Mouse (Mus musculus): ENCODE data around the gene F2rl2. TPM values are rescaled to one million over a fixed set of nuclear protein-coding genes. Genes with fewer than 3 reads are reported as not detected.

F2rl2 gene
- not detected in 4 replicates for total RNA-seq (2023)

GRCm38 (mm10) chr13:95696654-95697163 lies at the start of gene F2rl2:
Gene F2rl2, plus strand, starts transcription at chr13:95696853.

Other genes with a start within 250 kb of the F2rl2 start
- not detected in 4 replicates for gene S100z, start 218.1 kb upstream of the F2rl2 start, total RNA-seq (2023)
- 0.27 to 0.60 TPM (median 0.31 TPM) in 4 replicates for gene F2rl1, start 171.6 kb upstream of the F2rl2 start, total RNA-seq (2023)
- 0.33 to 0.53 TPM (median 0.45 TPM) in 3 of 4 replicates, not detected in the other for gene F2r, start 78.4 kb upstream of the F2rl2 start, total RNA-seq (2023)
- 0.69 to 1.0 TPM (median 0.81 TPM) in 4 replicates for gene Iqgap2, start 195.1 kb downstream of the F2rl2 start, total RNA-seq (2023)

All from B cell, adult 62 days (primary cell).